Mouse (Mus musculus) spleen, postnatal 4 days (tissue): ENCODE measurements around the gene Clpsl2.

Experiments
- DNase-seq, 2 experiments: peaks; one replicate each; pipeline ENCODE4 v3.0.0; 2022; ENCODE audit warnings: low spot score in 2 of 2

Clpsl2 gene

GRCm38 (mm10) chr17:28549111-28549510, at the start of gene Clpsl2:
Gene Clpsl2, plus strand, starts transcription at chr17:28549411.
- DNase-seq: no peak

- DNase-seq: no peak
Observed at GRCm38 (mm10) chr17:28500465-28500864, 48.7 kb upstream of the Clpsl2 start.

- no peak for DNase-seq
Observed at GRCm38 (mm10) chr17:28502196-28502821, 46.9 kb upstream of the Clpsl2 start.

- DNase-seq: no peak
Observed at GRCm38 (mm10) chr17:28504182-28504581, 45.0 kb upstream of the Clpsl2 start.

- no peak for DNase-seq
Observed at GRCm38 (mm10) chr17:28505591-28505990, 43.6 kb upstream of the Clpsl2 start.

- DNase-seq: no peak
Observed at GRCm38 (mm10) chr17:28506895-28507294, 42.3 kb upstream of the Clpsl2 start.

GRCm38 (mm10) chr17:28507496-28507895, 41.7 kb upstream of the Clpsl2 start:
- DNase-seq: no peak

GRCm38 (mm10) chr17:28510445-28511342, 38.5 kb upstream of the Clpsl2 start:
- DNase-seq: no peak

GRCm38 (mm10) chr17:28511616-28512541, 37.3 kb upstream of the Clpsl2 start:
- DNase-seq: no peak

GRCm38 (mm10) chr17:28512696-28513095, 36.5 kb upstream of the Clpsl2 start:
- DNase-seq: no peak

- DNase-seq: no peak
Observed at GRCm38 (mm10) chr17:28513337-28513736, 35.9 kb upstream of the Clpsl2 start.

- DNase-seq: peak in 1 of 2 experiments; percentile 27
Observed at GRCm38 (mm10) chr17:28513844-28514243, 35.4 kb upstream of the Clpsl2 start.

GRCm38 (mm10) chr17:28514555-28514954, 34.7 kb upstream of the Clpsl2 start:
- no peak for DNase-seq

GRCm38 (mm10) chr17:28515431-28516341, 33.5 kb upstream of the Clpsl2 start:
- peak in 1 of 2 experiments; percentile 32 for DNase-seq

- DNase-seq: no peak
Observed at GRCm38 (mm10) chr17:28516881-28517280, 32.3 kb upstream of the Clpsl2 start.

- DNase-seq: no peak
Observed at GRCm38 (mm10) chr17:28517441-28517955, 31.7 kb upstream of the Clpsl2 start, which contains the start of gene Fkbp5. Gene Fkbp5, minus strand, starts transcription at chr17:28517527.

GRCm38 (mm10) chr17:28517956-28518614, 31.1 kb upstream of the Clpsl2 start:
- DNase-seq: peak; percentile 64 to 80

GRCm38 (mm10) chr17:28518615-28519071, 30.6 kb upstream of the Clpsl2 start:
- DNase-seq: no peak

GRCm38 (mm10) chr17:28519827-28520226, 29.4 kb upstream of the Clpsl2 start:
- no peak for DNase-seq

GRCm38 (mm10) chr17:28520561-28520960, 28.6 kb upstream of the Clpsl2 start:
- DNase-seq: no peak
